16 mouse cellular contexts compared by ENCODE assay signal in genomic region chr7:83556488-83556887, GRCm38 (mm10). TPM values are rescaled to one million over a fixed set of nuclear protein-coding genes. Genes with fewer than 3 reads are reported as not detected.
"Had no signal": no experiment of that assay in that cellular context is flagged by ENCODE, and none has a peak within 500 bp of the region (broad histone marks: within the 10 kb centered on the region; RNA-seq: fewer than 3 reads in every experiment).

No protein-coding gene starts in this region.

- H3K4me1 ChIP-seq: liver, embryonic 13.5 days; neural tube, embryonic 15.5 days had no signal

- H3K9ac ChIP-seq: kidney, embryonic 15.5 days; limb, embryonic 12.5 days; liver, embryonic 13.5 days; liver, postnatal 0 days; midbrain, embryonic 12.5 days; neural tube, embryonic 15.5 days had no signal

- H3K4me3 ChIP-seq: kidney, embryonic 15.5 days; limb, embryonic 12.5 days; liver, embryonic 13.5 days; midbrain, embryonic 12.5 days; neural tube, embryonic 15.5 days had no signal

- H3K27ac ChIP-seq: kidney, embryonic 15.5 days; limb, embryonic 12.5 days; liver, embryonic 13.5 days; macrophage; midbrain, embryonic 12.5 days; neural tube, embryonic 15.5 days had no signal

- DNase-seq: kidney, postnatal 25 days; layer of hippocampus, adult 9-11 months; liver; liver, embryonic 13.5 days; liver, postnatal 0 days; lung, postnatal 10 days; right cerebral cortex, adult 18-20 months; right cerebral cortex, postnatal 25 days; thymus, postnatal 4 days had no signal

- ATAC-seq: intestine, postnatal 0 days; liver, postnatal 0 days; midbrain, embryonic 16.5 days had no signal

- H3K36me3 ChIP-seq: kidney, embryonic 15.5 days; limb, embryonic 12.5 days; liver, embryonic 13.5 days; midbrain, embryonic 12.5 days; neural tube, embryonic 15.5 days had no signal

- H3K4me2 ChIP-seq: kidney, embryonic 15.5 days; limb, embryonic 12.5 days; liver, embryonic 13.5 days; midbrain, embryonic 12.5 days; neural tube, embryonic 15.5 days had no signal

- H3K9me3 ChIP-seq: kidney, embryonic 15.5 days; limb, embryonic 12.5 days; liver, embryonic 13.5 days; midbrain, embryonic 12.5 days; neural tube, embryonic 15.5 days had no signal

- H3K27me3 ChIP-seq: kidney, embryonic 15.5 days; limb, embryonic 12.5 days; liver, embryonic 13.5 days; midbrain, embryonic 12.5 days; neural tube, embryonic 15.5 days had no signal

RNA-seq across cellular contexts. Expression of gene Tmc3, which starts 28.2 kb away (rescaled TPM):
- polyA plus RNA-seq: macrophage had no signal
